Mouse (Mus musculus) ES-Bruce4 (cell line): ENCODE measurements around the gene Cdcp2. TPM values are rescaled to one million over a fixed set of nuclear protein-coding genes. Genes with fewer than 3 reads are reported as not detected.

Experiments
- H3K27ac ChIP-seq: 2 replicates; pipeline ENCODE4 v1.5.1; 2012; ENCODE audit warnings: low read length, inconsistent platforms; ENCODE audit not compliant: insufficient read depth
- H3K27me3 ChIP-seq: 2 replicates; pipeline ENCODE4 v1.6.1; 2012; ENCODE audit warnings: mild to moderate bottlenecking, low read length, inconsistent platforms; ENCODE audit not compliant: control insufficient read depth, poor library complexity, insufficient read depth, severe bottlenecking
- H3K36me3 ChIP-seq: 2 replicates; pipeline ENCODE4 v1.6.1; 2012; ENCODE audit warnings: inconsistent platforms, mild to moderate bottlenecking, low read length, moderate library complexity; ENCODE audit not compliant: control insufficient read depth, poor library complexity, insufficient read depth, severe bottlenecking
- H3K4me1 ChIP-seq: one replicate; pipeline ENCODE4 v1.8.1; 2011; ENCODE audit warnings: low read length; ENCODE audit not compliant: control insufficient read depth, insufficient read depth
- H3K4me3 ChIP-seq: 2 replicates; pipeline ENCODE4 v1.5.1; 2011; ENCODE audit warnings: low read depth, mild to moderate bottlenecking, low read length
- H3K9ac ChIP-seq: 2 replicates; pipeline ENCODE4 v1.6.1; 2012; ENCODE audit warnings: low read depth, mild to moderate bottlenecking, inconsistent platforms; ENCODE audit not compliant: poor library complexity, severe bottlenecking
- H3K9me3 ChIP-seq: replicated peaks from 2 replicates; pipeline ENCODE4 v1.6.1; 2012; ENCODE audit warnings: mild to moderate bottlenecking, low read length, inconsistent platforms; ENCODE audit not compliant: control insufficient read depth, poor library complexity, insufficient read depth, severe bottlenecking
- CTCF ChIP-seq: IDR thresholded peaks from one replicate; pipeline ENCODE4 v1.8.1; 2011; ENCODE audit warnings: low read depth, low read length
- EP300 ChIP-seq: IDR thresholded peaks from 2 replicates; pipeline ENCODE4 v1.6.1; 2011; ENCODE audit warnings: low read depth, low read length; ENCODE audit not compliant: insufficient read depth
- POLR2A ChIP-seq: IDR thresholded peaks from one replicate; pipeline ENCODE4 v1.8.1; 2011; ENCODE audit warnings: low read length; ENCODE audit not compliant: insufficient read depth
- polyA plus RNA-seq: library from polyadenylated mRNA; stranded (reverse); fragments of >200 nt; gene quantifications from 2 replicates; pipeline ENCODE4 v1.2.4, GENCODE M21; 2011; ENCODE audit warnings: low read depth; ENCODE audit not compliant: missing spikeins, insufficient read depth, insufficient read length

Gene Cdcp2
- not detected in 2 replicates for polyA plus RNA-seq

GRCm38 (mm10) chr4:107096841-107097373 is at the start of gene Cdcp2:
TSS of gene Cdcp2 (plus strand) at chr4:107096891.
- no peak within 1 kb of the TSS for H3K9ac ChIP-seq
- no peak within 1 kb of the TSS for H3K27ac ChIP-seq
- H3K27me3 ChIP-seq, result no peaks in the 10 kb centered on the region
- H3K4me1 ChIP-seq, result no peaks in the 10 kb centered on the region
- no peaks in the 10 kb centered on the region for H3K36me3 ChIP-seq
- no peaks in the 10 kb centered on the region for H3K9me3 ChIP-seq
- TF ChIP-seq EP300, result no peak
- no peak for TF ChIP-seq CTCF
- TF ChIP-seq POLR2A, result no peak
- peak within 1 kb of the TSS; percentile 2; the same call in 1 of the 2 replicates for H3K4me3 ChIP-seq

GRCm38 (mm10) chr4:107047806-107048205 is 48.9 kb upstream of the Cdcp2 start:
- no peaks in the 10 kb centered on the region for H3K9me3 ChIP-seq
- H3K27ac ChIP-seq, result no peak overlapping the region
- H3K4me1 ChIP-seq, result no peaks in the 10 kb centered on the region
- no peaks in the 10 kb centered on the region for H3K27me3 ChIP-seq
- TF ChIP-seq EP300 (no peak), POLR2A (no peak), CTCF (no peak)
- no peak overlapping the region for H3K9ac ChIP-seq
- H3K36me3 ChIP-seq, result no peaks in the 10 kb centered on the region; the same call in 1 of the 2 replicates
- H3K4me3 ChIP-seq, result no peak overlapping the region

GRCm38 (mm10) chr4:107048568-107049162 is 48.0 kb upstream of the Cdcp2 start:
- Histone ChIP-seq H3K9ac (no peak overlapping the region), H3K27me3 (no peaks in the 10 kb centered on the region), H3K36me3 (no peaks in the 10 kb centered on the region; the same call in 1 of the 2 replicates), H3K4me1 (no peaks in the 10 kb centered on the region), H3K4me3 (no peak overlapping the region), H3K9me3 (no peaks in the 10 kb centered on the region), H3K27ac (no peak overlapping the region)
- TF ChIP-seq EP300, result no peak
- TF ChIP-seq CTCF, result no peak
- TF ChIP-seq POLR2A, result no peak

GRCm38 (mm10) chr4:107051889-107052288 is 44.8 kb upstream of the Cdcp2 start:
- no peak overlapping the region for H3K27ac ChIP-seq
- TF ChIP-seq EP300, result no peak
- no peaks in the 10 kb centered on the region; the same call in 1 of the 2 replicates for H3K36me3 ChIP-seq
- no peaks in the 10 kb centered on the region for H3K27me3 ChIP-seq
- H3K4me3 ChIP-seq, result no peak overlapping the region
- H3K9me3 ChIP-seq, result no peaks in the 10 kb centered on the region
- no peak overlapping the region for H3K9ac ChIP-seq
- no peaks in the 10 kb centered on the region for H3K4me1 ChIP-seq

GRCm38 (mm10) chr4:107052962-107053553 is 43.6 kb upstream of the Cdcp2 start:
- H3K36me3 ChIP-seq, result no peaks in the 10 kb centered on the region; the same call in 1 of the 2 replicates
- no peaks in the 10 kb centered on the region for H3K4me1 ChIP-seq
- no peak overlapping the region for H3K4me3 ChIP-seq
- no peak for TF ChIP-seq POLR2A
- no peak for TF ChIP-seq EP300
- no peak for TF ChIP-seq CTCF
- no peak overlapping the region for H3K9ac ChIP-seq
- H3K9me3 ChIP-seq, result no peaks in the 10 kb centered on the region
- no peak overlapping the region for H3K27ac ChIP-seq
- H3K27me3 ChIP-seq, result no peaks in the 10 kb centered on the region

- TF ChIP-seq EP300 (no peak), CTCF (no peak), POLR2A (no peak)
- peaks cover 10% of the 10 kb centered on the region for H3K36me3 ChIP-seq
Observed at GRCm38 (mm10) chr4:107056088-107056487, 40.6 kb upstream of the Cdcp2 start.

More at GRCm38 (mm10) chr4:107056088-107056487, 40.6 kb upstream of the Cdcp2 start:
- Histone ChIP-seq H3K9me3 (no peaks in the 10 kb centered on the region), H3K4me1 (no peaks in the 10 kb centered on the region), H3K27me3 (no peaks in the 10 kb centered on the region), H3K27ac (no peak overlapping the region), H3K9ac (no peak overlapping the region), H3K4me3 (no peak overlapping the region)
